In the genomic region with DNA sequence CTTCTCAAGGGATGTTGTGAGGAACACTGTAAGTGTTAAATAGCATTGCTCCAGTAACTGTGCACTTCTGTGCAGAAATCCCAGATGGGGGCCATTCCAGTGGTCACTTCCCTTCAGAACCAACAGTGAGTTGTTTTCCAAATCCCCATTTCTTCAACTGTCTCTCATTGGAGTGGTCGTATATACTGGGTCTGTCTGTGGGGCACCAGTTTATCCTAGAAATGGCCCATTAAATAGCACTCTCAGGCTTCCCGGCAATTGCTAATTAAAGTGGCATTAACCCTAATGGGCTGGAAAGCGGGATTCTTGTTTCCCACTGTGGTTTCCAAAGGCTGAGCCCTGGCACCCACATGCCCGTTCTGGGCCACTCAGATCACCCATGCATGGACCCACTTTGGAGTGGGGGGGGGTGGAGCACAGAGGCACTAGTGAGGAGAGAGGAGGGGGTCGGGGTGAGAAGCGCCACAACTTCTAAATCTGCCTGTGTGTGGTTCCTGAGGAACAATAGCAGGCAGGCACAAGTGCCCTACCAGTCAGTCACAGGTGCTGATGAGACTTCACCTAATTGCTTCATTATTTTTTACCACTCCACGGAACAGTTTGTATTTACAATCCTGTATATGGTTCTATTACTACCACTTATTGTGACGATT, we compare ENCODE assay signal across 16 mouse cellular contexts.
DNase-seq lines count a peak whose midpoint lies in the region; ATAC-seq lines count a peak whose summit lies in the region.
"Had no signal": no experiment of that assay in that cellular context is flagged by ENCODE, and none has a peak within 500 bp of the region (broad histone marks: within the 10 kb centered on the region; RNA-seq: fewer than 3 reads in every experiment).

No protein-coding gene starts in this region.

- peak; percentile 82 for ATAC-seq in kidney, embryonic 14.5 days (ENCODE audit: low FRiP score, low TSS enrichment)
- peak; percentile 68 for ATAC-seq in embryonic facial prominence, embryonic 14.5 days (ENCODE audit: low read depth)
- peak; percentile 74 for ATAC-seq in forebrain, embryonic 14.5 days
- ATAC-seq in limb, embryonic 11.5 days (ENCODE audit: insufficient number of reproducible peaks, low FRiP score, low TSS enrichment, low read depth), result no peak
- no peak for ATAC-seq in intestine, embryonic 16.5 days

- H3K4me1 ChIP-seq in kidney, embryonic 14.5 days (ENCODE audit: control insufficient read depth, insufficient read depth, low read length), result peaks cover 25% of the 10 kb centered on the region
- H3K4me1 ChIP-seq in embryonic facial prominence, embryonic 14.5 days (ENCODE audit: control insufficient read depth, insufficient read depth, low read length), result no peaks in the 10 kb centered on the region; the same call in 1 of the 2 replicates
- H3K4me1 ChIP-seq in forebrain, embryonic 14.5 days (ENCODE audit: control insufficient read depth, insufficient read depth, low read length), result peaks cover 8% of the 10 kb centered on the region; the same call in 1 of the 2 replicates
- H3K4me1 ChIP-seq in limb, embryonic 11.5 days (ENCODE audit: control insufficient read depth, insufficient read depth, low read length), result peaks cover 14% of the 10 kb centered on the region
- 0 out of 2 replicates have a peak, but pooled peaks cover 3% of the 10 kb centered on the region for H3K4me1 ChIP-seq in intestine, embryonic 16.5 days (ENCODE audit: control insufficient read depth, insufficient read depth, low read length)
- H3K4me1 ChIP-seq: stomach, embryonic 15.5 days had no signal

- no peak for DNase-seq in kidney, adult 9 months
- DNase-seq in embryonic facial prominence, embryonic 14.5 days (ENCODE audit: low spot score), result no peak
- DNase-seq in forebrain, embryonic 14.5 days (ENCODE audit: low spot score), result peak; percentile 83
- DNase-seq in limb, embryonic 11.5 days (ENCODE audit: low spot score), result peak; percentile 39
- no peak for DNase-seq in adrenal gland, adult 8-10 months
- DNase-seq in left cerebral cortex, adult 8-10 months (ENCODE audit: low spot score in 2 of 2), result no peak
- DNase-seq: cerebellum, adult 18-20 months; heart, postnatal 4 days; layer of hippocampus, postnatal 36 days; liver; lung, embryonic 14.5 days; thymus, postnatal 14 days had no signal

- no peak overlapping the region for H3K4me3 ChIP-seq in kidney, embryonic 14.5 days (ENCODE audit: low read length)
- no peak overlapping the region for H3K4me3 ChIP-seq in embryonic facial prominence, embryonic 14.5 days (ENCODE audit: low read depth, low read length)
- no peak overlapping the region for H3K4me3 ChIP-seq in forebrain, embryonic 14.5 days (ENCODE audit: low read depth, low read length)
- no peak overlapping the region for H3K4me3 ChIP-seq in limb, embryonic 11.5 days (ENCODE audit: low read depth, low read length)
- no peak overlapping the region for H3K4me3 ChIP-seq in intestine, embryonic 16.5 days (ENCODE audit: low read length)
- H3K4me3 ChIP-seq: megakaryocyte, embryonic 14.5 days; stomach, embryonic 15.5 days had no signal

- 0 out of 2 replicates have a peak, but pooled peaks cover 3% of the 10 kb centered on the region for H3K27me3 ChIP-seq in kidney, embryonic 14.5 days (ENCODE audit: control insufficient read depth, insufficient read depth, low read length)
- H3K27me3 ChIP-seq in embryonic facial prominence, embryonic 14.5 days (replicated peaks; ENCODE audit: control insufficient read depth, insufficient read depth, low read length), result peaks cover 14% of the 10 kb centered on the region
- H3K27me3 ChIP-seq in forebrain, embryonic 14.5 days (replicated peaks; ENCODE audit: control insufficient read depth, insufficient read depth, low read length), result peaks cover 33% of the 10 kb centered on the region
- H3K27me3 ChIP-seq in limb, embryonic 11.5 days (ENCODE audit: control insufficient read depth, insufficient read depth, low read length), result peaks cover 14% of the 10 kb centered on the region
- H3K27me3 ChIP-seq in intestine, embryonic 16.5 days (replicated peaks; ENCODE audit: control insufficient read depth, insufficient read depth, low read length), result peaks cover 7% of the 10 kb centered on the region; the same call in 1 of the 2 replicates

- H3K9me3 ChIP-seq in kidney, embryonic 14.5 days (ENCODE audit: control insufficient read depth, low read length), result no peaks in the 10 kb centered on the region
- no peaks in the 10 kb centered on the region for H3K9me3 ChIP-seq in embryonic facial prominence, embryonic 14.5 days (ENCODE audit: control insufficient read depth, low read length)
- H3K9me3 ChIP-seq in forebrain, embryonic 14.5 days (replicated peaks; ENCODE audit: control insufficient read depth, low read length), result no peaks in the 10 kb centered on the region
- no peaks in the 10 kb centered on the region for H3K9me3 ChIP-seq in limb, embryonic 11.5 days (ENCODE audit: control insufficient read depth, low read length)
- no peaks in the 10 kb centered on the region for H3K9me3 ChIP-seq in intestine, embryonic 16.5 days (ENCODE audit: control insufficient read depth, low read length)
- H3K9me3 ChIP-seq: megakaryocyte, embryonic 14.5 days; stomach, embryonic 15.5 days had no signal

- no peaks in the 10 kb centered on the region for H3K36me3 ChIP-seq in kidney, embryonic 14.5 days (ENCODE audit: control insufficient read depth, insufficient read depth, low read length)
- no peaks in the 10 kb centered on the region for H3K36me3 ChIP-seq in embryonic facial prominence, embryonic 14.5 days (ENCODE audit: control insufficient read depth, insufficient read depth, low read length)
- no peaks in the 10 kb centered on the region for H3K36me3 ChIP-seq in forebrain, embryonic 14.5 days (ENCODE audit: control insufficient read depth, insufficient read depth, low read length)
- H3K36me3 ChIP-seq in limb, embryonic 11.5 days (ENCODE audit: control insufficient read depth, insufficient read depth, low read length), result no peaks in the 10 kb centered on the region
- no peaks in the 10 kb centered on the region for H3K36me3 ChIP-seq in intestine, embryonic 16.5 days (ENCODE audit: control insufficient read depth, insufficient read depth, low read length)
- H3K36me3 ChIP-seq: stomach, embryonic 15.5 days had no signal

- no peak overlapping the region; the same call in 1 of the 2 replicates for H3K9ac ChIP-seq in kidney, embryonic 14.5 days (ENCODE audit: low read depth, low read length)
- H3K9ac ChIP-seq in embryonic facial prominence, embryonic 14.5 days (ENCODE audit: low read depth, low read length), result no peak overlapping the region; the same call in 1 of the 2 replicates
- H3K9ac ChIP-seq in forebrain, embryonic 14.5 days (ENCODE audit: low read length), result no peak overlapping the region
- no peak overlapping the region for H3K9ac ChIP-seq in limb, embryonic 11.5 days (ENCODE audit: low read length)
- no peak overlapping the region for H3K9ac ChIP-seq in intestine, embryonic 16.5 days (ENCODE audit: low read depth, low read length)
- H3K9ac ChIP-seq: lung, embryonic 14.5 days; stomach, embryonic 15.5 days had no signal

- peak overlapping the region; percentile 29; the same call in 1 of the 2 replicates for H3K4me2 ChIP-seq in kidney, embryonic 14.5 days (replicated peaks; ENCODE audit: low read depth, low read length)
- H3K4me2 ChIP-seq in embryonic facial prominence, embryonic 14.5 days (ENCODE audit: low read depth, low read length), result 0 out of 2 replicates have a peak overlapping the region, but pooled peaks have one; percentile 7
- H3K4me2 ChIP-seq in forebrain, embryonic 14.5 days (ENCODE audit: low read length), result peak overlapping the region; percentile 12
- no peak overlapping the region for H3K4me2 ChIP-seq in limb, embryonic 11.5 days (ENCODE audit: low read depth, severe bottlenecking)
- H3K4me2 ChIP-seq in intestine, embryonic 16.5 days (ENCODE audit: low read depth, low read length), result no peak overlapping the region
- H3K4me2 ChIP-seq: lung, embryonic 14.5 days; stomach, embryonic 15.5 days had no signal

- 10% methylated on average over 8 of the region's 8 CpGs for WGBS in kidney, embryonic 14.5 days
- 28% methylated on average over 8 of the region's 8 CpGs for WGBS in embryonic facial prominence, embryonic 14.5 days
- WGBS in forebrain, embryonic 14.5 days, result 5% methylated on average over 8 of the region's 8 CpGs
- WGBS in limb, embryonic 11.5 days, result 21% methylated on average over 8 of the region's 8 CpGs
- 52% methylated on average over 8 of the region's 8 CpGs for WGBS in intestine, embryonic 16.5 days

- H3K27ac ChIP-seq in kidney, embryonic 14.5 days (ENCODE audit: low read depth, low read length), result no peak overlapping the region
- H3K27ac ChIP-seq in embryonic facial prominence, embryonic 14.5 days (replicated peaks; ENCODE audit: low read depth, low read length), result 0 out of 2 replicates have a peak overlapping the region, but pooled peaks have one; percentile 17
- no peak overlapping the region; the same call in 1 of the 2 replicates for H3K27ac ChIP-seq in forebrain, embryonic 14.5 days (ENCODE audit: low read depth, low read length)
- no peak overlapping the region for H3K27ac ChIP-seq in limb, embryonic 11.5 days (replicated peaks; ENCODE audit: low read depth, low read length)
- H3K27ac ChIP-seq in intestine, embryonic 16.5 days (ENCODE audit: low read length), result no peak overlapping the region
- H3K27ac ChIP-seq: stomach, embryonic 15.5 days had no signal

Comparison
In these comparisons a context has a peak if more than half of its experiments do, and no peak if none do; other contexts are left out.
1. ATAC-seq: peak in kidney, embryonic 14.5 days (single experiment), embryonic facial prominence, embryonic 14.5 days (single experiment) and forebrain, embryonic 14.5 days (single experiment); none in limb, embryonic 11.5 days (single experiment) and intestine, embryonic 16.5 days (single experiment).
2. H3K4me2 ChIP-seq: peak in kidney, embryonic 14.5 days (single experiment), embryonic facial prominence, embryonic 14.5 days (single experiment) and forebrain, embryonic 14.5 days (single experiment); none in limb, embryonic 11.5 days (single experiment) and intestine, embryonic 16.5 days (single experiment).
3. DNase-seq: peak in forebrain, embryonic 14.5 days (single experiment) and limb, embryonic 11.5 days (single experiment); none in kidney, adult 9 months (single experiment), embryonic facial prominence, embryonic 14.5 days (single experiment), adrenal gland, adult 8-10 months (single experiment) and left cerebral cortex, adult 8-10 months (0 of 2).